Mouse (Mus musculus) common myeloid progenitor, adult 5-6 weeks (primary cell): ENCODE results near the gene 4930430F08Rik. TPM values are rescaled to one million over a fixed set of nuclear protein-coding genes. Genes with fewer than 3 reads are reported as not detected.
"Not testable (repeated sequence)": the region's sequence is repeated elsewhere in the genome, so short reads cannot be mapped to it uniquely, and the experiment has no call there.

Experiments
- ATAC-seq: replicated peaks from 2 replicates; pipeline ENCODE4 v1.8.0; 2016; ENCODE audit warnings: low read depth, mild to moderate bottlenecking, moderate TSS enrichment, inconsistent platforms; ENCODE audit not compliant: poor library complexity, severe bottlenecking
- total RNA-seq: library from RNA; stranded (forward); fragments of 200-1000, 187-1606 nt; gene quantifications from 2 replicates; pipeline ENCODE4 v1.2.3, GENCODE M21; 2017

The 4930430F08Rik gene
- 15.1 and 22.5 TPM in 2 replicates for total RNA-seq

DNA sequence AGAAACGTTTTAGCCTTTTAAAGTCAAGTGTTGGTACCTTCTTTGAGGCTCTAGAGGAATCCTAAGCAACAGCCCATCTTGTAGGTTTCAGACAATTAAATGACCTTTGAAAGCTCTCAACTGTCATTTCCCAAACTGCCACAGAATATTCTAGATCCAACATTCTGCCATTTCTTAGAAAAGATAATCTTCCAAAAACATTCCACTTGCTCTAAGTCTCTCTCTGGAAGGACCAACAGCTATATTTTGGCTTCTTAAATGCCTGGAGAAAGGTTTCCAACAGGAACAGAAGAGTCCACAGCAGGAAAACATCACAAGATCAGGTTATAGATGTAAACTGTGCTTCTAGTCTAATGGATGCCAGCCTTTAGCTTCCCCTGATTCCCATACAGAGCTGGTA lies at the start of gene 4930430F08Rik, which contains the start of gene 1700017N19Rik:
Gene 4930430F08Rik, minus strand, starts transcription at position 101 of the 400 bp plus-strand sequence.
Gene 1700017N19Rik, plus strand, starts transcription at position 162 of the 400 bp plus-strand sequence.
- no peak for ATAC-seq

DNA sequence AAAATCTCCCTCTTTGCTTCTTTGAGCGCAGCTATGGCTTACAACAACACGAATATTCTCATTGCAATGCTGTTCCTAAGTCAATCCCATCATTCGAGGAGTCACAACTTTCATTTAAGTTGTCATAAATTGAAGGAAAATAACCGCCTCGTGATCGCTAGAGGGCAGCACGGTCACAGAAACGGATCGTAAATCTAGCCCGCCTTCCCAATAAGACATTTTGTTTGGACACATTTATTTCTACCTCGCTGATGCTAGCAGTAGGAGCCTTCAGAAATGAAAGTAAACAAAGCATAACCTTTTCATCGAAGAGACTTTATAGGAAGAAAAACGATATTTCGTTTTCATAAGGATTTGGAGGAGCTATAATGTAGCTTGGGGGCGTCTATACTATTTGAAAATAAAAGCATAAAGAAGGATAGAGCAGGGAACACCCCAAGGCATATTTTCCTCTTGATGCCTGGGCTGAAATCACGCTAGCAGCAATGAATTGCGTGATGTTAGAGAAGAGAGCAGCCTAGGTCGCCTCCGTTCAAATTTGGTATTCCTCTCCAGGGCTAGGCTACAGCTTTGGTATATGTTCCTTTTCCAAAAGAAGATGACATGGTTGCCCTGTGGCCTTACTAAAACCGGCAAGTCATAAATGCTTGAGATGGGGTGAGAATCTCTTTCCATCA lies 39.7 kb upstream of the 4930430F08Rik start:
- ATAC-seq, result peak; percentile 96

DNA sequence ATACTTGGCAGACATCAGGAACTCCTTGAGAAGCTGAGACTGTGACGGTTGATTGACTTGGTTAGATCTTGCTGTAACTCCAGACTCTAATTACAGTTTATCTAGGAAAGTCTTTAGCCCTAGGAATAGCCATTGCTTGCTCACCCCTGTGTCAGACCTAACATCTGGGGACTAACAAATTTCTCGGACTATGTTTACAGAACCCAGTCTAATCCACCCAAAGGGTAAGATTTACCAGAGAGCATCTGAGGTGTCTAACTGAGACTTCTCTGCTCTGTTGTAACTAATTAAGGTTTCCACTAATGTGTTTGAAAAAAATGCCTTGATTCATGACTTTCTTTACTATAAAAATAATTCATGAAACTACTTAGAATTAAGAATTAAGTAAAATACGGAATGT lies 32.3 kb upstream of the 4930430F08Rik start:
- ATAC-seq, result no peak

DNA sequence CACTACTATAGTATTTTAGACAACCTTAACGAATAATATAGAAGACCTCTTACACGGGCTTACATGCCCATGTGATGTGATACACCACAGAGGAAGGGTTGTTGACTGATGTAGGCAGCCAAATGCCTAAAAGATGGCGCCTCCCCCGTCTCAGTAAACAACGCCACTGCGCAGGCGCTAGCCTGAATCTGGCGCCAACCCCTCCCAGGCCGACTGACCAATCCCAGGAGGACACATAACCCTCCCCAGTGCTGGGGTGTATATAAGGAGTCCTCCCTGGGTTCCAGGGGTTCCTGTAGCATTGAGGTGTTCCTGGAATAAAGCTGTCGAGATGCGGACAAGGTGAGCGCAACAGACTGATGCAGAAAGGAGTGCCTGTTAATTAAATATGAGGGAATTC lies 29.8 kb upstream of the 4930430F08Rik start:
- no peak for ATAC-seq

DNA sequence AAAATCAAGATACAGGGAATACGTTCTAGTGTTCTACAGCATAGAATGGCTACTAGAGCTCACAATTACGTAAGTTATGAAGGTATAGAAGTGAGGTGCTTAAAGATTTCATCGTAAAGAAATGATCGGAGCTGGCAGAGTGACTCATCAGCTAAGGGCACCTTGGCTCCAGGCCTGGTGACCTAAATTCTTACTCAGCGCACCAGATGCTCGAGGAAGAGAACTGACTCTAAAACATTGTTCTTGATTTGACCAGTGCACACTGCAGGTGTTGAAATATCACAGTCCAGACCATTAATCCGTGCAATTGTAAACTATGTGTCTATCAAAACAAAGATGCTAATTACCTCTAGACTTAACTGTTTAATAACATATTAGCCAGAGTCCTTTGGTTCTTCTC lies 29.3 kb upstream of the 4930430F08Rik start:
- ATAC-seq, result no peak

DNA sequence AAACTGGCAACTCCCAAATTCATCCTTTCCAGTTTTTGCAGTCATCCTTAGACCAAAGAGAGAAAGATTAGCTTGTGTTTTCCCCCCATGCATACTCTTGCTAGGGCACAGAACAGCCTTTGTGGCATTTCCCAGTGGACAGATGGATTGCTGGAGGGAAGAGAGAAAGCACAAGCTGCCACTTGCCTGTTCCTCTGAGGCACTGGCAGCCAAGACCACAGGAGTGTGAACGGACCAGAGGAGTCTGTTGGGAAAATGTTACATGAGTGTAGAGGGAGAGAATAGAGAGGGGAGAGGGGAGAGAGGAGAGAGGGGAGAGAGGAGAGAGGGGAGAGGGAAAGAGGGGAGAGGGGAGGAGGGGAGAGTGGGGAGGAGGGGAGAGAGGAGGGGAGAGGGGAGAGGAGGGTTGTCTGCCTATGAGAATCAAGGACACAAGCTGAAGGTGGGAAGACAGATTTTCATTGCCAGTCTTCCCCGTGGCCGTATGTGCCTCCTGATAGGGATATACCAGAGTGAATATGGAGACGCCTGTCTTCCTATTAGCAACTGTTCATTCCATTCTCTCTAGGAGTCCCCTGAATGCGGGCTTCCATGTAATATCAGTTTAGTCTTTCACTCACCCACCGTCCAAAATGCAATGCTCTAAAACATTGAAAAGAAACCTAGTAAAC lies 27.1 kb upstream of the 4930430F08Rik start:
- no peak for ATAC-seq

DNA sequence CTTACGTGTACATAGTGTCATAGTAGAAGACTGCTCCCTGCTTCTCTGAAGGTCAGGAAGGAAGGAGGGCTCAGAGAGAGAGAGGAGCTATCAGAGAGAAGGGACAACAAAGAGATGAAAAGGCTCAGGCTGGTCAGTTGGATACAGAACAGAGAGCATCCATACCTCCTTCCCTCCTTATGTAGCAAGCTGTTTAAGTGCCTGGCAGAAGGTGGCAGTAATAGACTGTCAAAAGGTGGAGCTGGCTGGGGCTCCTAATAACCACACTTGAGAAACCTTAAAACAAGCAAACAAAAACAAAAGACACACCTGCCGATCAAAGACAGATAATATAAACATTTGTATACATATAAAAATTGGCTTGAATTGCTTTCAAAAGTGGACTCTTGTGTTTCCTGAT lies 14.0 kb upstream of the 4930430F08Rik start:
- ATAC-seq, result peak; percentile 68; the same call in 1 of the 2 replicates

DNA sequence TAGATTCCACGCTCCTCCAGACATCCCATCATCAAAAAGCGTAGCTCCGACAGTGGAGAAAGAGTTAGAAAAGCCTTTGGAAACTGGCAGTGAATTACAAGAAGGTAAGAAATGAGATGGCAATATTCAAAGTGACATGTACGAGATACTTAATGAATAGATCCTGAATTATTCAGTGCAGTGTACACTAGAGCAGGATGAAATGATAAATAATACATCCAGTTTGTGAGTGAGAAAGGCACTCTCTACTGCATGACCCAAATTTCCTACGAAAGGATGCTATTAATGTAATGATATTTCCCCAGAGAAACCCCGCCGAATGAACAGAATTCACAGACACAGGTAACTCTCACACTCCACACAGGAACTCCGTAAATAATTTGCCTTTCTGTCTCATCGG lies 13.3 kb upstream of the 4930430F08Rik start:
- no peak for ATAC-seq

DNA sequence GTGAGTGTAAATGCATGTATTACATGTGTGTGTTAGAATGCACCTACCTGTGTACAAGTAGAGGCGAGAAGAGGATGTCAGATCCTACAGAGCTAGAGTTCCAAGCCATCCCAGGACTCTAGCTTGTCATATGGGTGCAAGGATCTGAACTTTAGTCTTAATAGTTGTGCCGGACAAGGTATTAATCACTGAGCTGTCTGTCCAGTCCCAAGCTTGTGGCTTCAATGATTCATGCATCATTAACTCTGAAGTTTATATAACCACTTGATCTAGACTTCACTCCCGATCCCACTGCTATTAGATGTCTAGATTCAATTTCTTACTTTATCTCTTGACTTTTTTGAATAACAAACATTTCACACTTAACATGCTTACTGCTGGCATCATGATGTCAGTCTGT lies 8.1 kb upstream of the 4930430F08Rik start:
- no peak for ATAC-seq

DNA sequence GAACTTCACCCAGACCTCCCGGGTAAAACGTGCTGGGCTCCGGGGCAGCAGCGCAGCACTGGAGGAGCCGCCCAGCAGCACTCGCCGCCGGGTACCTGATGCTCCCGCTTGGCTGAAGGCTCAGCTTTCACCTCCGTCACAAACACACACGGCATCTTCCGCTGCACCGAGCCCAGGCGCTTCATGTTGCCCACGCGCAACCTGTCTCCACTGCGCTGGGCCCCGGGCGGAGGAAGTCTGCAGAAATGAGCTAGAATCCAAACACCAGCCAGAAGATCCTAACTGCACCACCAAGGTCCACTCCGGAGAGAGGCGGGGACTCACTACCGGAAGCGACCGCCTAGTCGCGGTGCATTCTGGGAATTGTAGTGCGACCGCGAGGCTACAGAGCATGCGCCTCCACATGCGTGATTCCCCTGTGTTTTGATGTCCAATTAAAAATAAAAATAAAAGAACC lies 1.3 kb downstream of the 4930430F08Rik start:
- peak; percentile 98 for ATAC-seq

DNA sequence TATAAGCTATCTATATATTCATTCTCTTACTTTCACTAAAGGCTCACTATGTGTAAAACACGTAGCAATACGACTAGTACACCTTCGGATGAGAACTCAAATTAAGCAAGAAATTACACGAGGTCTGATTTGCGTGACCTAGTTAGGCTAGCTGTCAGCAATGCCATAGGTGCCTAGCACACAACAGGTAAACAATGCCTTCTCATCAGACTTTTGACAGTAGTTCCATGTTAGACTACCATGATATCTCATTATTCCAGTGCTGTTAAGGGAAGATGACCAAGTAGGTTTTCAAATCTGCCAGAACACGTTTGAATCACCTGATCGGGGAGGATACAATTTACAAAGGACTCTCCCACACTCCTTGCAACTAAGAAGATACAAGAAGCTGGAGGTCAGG lies 1.7 kb downstream of the 4930430F08Rik start:
- ATAC-seq, result peak; percentile 3; the same call in 1 of the 2 replicates

DNA sequence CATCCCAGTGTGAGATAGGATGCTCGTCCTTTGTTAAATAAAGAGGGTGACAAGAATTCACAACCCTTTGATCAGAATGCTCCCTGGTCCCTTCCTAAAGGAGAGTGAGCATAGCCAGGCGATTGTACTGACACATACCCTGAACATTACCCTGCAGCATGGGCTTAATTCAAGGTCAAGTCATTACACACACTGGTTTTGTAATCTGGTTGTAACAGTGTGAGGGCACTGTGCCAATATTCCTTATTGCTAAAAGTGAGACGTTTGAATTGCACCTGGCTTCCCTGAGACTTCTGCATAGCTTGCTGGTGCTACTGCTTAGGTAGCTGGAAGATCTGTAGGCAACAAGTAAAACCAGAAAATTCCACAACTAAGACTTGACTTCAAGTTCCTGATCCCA lies 6.0 kb downstream of the 4930430F08Rik start:
- ATAC-seq, result no peak

DNA sequence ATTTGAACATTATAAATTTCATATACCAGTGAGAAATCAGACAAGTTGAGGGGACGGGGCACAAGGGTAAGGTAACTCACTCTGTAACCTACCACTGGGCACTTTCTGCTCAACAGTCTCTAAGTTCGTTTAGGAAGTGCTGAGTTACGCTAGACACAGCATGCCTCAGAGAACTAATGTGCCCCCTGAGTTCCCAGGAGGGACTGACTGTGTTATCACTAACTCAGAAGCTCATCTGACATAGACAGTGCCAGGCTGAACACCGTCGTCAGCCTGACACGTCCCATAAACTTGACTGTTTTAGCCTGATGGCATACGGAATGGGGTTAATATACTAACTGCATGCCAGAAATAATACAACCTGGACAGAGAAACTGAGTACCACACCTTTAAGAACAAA lies 14.9 kb downstream of the 4930430F08Rik start:
- ATAC-seq, result no peak

DNA sequence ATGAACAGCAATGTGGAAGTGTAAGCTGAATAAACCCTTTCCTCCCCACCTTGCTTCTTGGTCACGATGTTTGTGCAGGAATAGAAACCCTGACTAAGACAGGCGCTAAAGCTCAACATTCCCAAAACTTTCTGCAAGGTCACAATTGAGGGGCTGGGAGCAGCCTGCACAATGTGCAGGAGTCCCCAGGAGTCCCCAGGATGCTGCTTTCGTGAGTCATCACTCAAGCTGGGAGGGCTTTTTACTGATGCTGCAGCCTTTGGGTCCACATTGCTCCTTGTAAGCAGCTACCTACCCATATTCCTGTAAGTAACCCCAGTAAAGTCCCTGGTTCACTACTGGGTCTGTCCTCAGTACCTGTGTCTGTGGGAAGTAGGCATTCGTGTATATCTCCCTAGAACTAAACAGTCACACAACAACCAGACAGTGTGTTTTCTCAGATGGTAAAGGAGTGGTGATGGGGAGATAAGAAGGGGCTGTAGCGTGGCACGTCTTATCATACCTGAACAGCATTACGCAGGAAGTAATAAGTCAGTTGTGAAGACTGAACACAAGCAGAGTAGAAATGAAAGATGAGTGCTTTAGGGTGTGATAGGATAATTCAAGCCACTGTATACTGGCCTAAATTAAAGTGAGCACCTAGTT lies 15.6 kb downstream of the 4930430F08Rik start:
- ATAC-seq, result peak; percentile 62; the same call in 1 of the 2 replicates

DNA sequence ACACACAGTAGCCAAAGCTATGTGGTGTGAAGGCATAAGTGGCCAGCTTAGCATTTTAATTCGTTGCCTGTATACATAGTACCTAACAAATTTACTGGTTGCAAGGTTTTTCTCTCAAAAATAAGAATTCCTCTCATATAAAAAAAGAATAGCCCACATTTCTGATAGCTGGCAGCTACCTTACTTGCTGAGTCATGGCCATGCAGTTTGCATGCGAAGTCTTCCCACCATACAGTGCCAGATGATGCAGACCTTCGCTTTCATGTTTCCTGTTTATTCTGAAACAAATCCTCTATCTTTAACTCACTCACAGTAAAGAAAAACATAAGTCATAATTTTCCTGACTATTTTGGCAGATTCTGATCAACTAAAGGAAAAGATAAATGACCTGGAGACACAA lies 18.5 kb downstream of the 4930430F08Rik start:
- peak; percentile 76 for ATAC-seq

DNA sequence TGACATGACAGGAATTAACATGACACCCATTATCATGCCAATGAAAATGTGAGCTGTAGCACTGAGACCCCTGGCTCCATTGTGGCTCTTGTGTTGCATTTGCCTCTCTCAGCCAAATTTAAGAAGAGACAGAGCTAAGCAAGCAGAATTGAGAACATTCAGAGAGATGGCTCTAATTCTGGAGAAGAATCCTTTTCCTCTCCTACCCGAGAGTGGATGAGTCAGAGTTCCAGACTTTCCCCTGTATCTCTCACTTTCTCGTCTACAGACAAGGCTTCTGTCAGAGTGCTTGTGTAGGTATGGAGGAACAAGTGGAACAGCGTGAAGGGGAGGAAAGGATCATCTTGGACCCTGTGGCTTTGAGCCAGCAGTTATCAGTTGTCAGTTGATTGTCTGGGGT lies 26.1 kb downstream of the 4930430F08Rik start:
- ATAC-seq, result no peak

DNA sequence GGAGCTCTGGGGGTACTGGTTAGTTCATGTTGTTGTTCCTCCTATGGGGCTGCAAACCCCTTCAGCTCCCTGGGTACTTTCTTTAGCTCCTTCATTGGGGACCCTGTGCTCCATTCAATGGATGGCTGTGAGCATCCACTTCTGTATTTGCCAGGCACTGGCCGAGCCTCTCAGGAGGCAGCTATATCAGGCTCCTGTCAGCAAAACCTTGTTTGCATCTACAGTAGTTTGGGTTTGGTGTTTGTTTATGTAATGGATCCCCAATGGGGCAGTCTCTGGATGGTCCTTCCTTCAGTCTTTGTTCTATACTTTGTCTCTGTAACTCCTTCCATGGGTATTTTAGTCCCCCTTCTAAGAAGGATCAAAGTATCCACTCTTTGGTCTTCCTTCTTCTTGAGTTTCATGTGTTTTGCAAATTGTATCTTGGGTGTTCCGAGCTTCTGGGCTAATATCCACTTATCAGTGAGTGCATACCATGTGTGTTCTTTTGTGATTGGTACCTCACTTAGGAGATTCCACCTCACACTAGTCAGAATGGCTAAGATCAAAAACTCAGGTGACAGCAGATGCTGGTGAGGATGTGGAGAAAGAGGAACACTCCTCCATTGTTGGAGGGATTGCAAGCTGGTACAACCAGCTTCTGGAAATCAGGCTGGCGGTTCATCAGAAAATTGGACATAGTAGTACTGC lies 29.9 kb downstream of the 4930430F08Rik start:
- not testable (repeated sequence) for ATAC-seq

DNA sequence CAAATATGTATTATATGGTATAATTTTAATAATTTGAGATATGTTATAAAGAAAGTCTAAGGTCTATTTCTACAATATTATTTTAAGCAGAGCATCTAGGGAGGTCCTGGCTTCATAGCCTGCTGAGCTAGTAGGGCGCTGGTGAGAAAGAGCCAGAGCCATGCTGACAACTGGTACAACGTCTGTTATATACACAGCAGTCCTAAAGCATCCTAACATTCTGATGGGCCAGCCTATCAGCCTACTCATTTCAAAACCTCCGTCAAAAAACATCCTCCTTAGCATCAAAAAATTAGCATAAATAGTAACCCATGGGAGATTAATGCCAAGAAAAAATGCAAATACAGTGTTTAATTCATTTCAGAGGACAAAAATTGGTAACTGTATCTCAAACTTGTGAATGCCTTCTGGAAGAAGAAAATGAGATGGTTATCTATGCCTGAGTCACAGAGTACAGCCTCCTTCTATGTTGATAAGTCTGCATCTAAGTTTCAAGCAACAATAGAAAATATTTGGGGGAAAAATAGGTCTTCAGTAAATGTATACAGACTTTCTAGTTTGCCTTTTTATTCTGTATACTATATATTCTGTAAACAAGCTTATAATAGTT lies 33.6 kb downstream of the 4930430F08Rik start:
- no peak for ATAC-seq

DNA sequence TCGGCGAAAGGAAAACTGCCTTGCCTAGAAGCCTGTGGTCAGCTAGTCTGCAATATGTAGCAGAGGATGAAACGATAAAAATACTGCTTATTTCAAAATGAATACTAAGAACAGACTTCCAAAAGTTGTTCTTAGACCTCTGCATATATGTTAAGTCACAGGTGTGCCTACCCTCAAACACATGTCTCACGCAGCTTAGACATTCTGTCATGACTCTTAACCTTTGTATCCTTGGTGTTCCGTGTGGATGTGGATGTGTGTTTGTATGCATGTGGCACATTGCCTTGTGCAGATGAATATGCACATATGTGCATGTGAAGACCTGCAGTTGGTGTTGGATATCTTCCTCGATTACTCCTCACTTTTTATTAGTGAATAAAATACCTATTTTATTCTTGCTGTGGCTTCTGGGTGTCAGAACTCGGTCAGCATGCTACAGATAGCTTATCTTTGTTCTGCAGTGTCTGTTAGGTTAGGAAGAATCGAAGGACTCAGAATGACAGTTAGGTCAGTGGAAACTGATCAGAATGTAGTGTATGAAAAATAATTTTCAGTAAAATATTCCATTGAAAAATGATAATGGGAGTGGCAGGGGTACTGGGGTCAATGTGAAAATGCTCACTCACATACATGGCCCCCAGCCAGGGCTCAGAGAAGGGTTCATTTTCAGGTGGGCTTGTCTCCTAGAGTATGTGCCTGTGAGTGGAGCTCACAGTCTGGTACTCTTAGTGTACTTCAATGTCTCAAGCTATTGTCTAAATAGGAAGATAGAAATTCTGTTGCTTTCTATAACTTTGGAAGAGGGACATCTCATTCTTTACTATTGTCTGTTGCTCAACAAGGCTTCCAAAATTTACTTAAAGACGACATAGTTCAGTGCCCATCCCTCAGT lies 65.5 kb downstream of the 4930430F08Rik start:
- ATAC-seq, result peak; percentile 64; the same call in 1 of the 2 replicates
